Mouse (Mus musculus): ENCODE measurements around the gene Oosp1.

The Oosp1 gene

DNA sequence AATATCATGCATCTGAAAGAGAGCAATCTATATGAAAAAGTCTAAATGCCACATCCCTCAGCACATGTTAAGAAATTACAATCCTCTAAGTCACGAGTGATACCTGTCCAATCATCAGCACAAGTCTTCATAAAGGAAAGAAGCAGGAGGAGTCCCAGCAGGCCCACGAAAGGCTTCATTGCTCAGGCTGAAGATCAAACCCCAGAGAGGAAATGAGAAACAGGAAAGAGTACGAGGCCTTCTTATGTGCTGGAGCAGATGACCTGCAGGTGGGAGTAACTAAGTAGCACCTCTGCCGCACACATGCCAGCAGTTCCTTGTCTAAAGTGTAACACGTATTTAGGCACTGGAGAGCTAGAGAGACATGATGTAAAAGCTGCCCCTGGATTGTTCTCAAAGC, at the start of gene Oosp1:
TSS of gene Oosp1 (minus strand) at position 312 of the 400 bp plus-strand sequence.
- DNase-seq, result no peak

DNA sequence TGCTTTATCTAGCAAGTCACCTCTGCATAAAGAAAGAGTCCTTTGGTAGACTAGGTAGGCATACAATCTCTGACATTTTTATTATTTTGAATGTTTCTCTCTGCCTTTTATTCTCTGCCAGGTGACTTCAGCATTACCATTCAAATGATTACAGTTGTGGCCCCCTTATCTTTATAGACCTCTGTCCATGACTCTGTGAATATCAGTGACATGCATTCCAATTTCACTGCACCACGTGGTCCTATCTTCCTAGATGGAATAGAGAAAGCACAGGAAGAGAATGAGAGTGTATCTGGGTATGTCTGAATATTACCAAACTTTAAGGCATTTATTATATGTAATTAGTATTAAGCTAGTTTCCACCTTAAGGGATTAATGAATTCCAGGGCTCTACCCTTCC, 45.5 kb upstream of the Oosp1 start:
- DNase-seq, result no peak

DNA sequence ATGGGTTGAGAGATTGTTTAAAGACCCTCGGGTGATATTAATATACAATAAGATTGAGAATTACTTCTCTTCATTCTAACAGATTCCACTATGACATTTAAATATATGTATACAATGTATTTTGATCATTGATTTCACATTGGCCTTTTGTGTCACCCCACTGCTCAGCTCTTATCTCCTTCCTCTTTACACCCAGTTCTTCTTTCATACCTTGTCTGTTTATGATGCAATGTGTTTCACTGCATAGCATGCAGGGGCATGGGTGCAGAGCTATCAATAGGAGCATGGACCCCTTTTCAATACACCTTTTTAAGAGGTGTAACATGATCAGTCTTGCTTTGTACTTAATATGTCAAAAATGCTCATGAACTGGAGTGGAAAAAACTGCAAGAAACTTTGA, 39.3 kb upstream of the Oosp1 start:
- no peak for DNase-seq

DNA sequence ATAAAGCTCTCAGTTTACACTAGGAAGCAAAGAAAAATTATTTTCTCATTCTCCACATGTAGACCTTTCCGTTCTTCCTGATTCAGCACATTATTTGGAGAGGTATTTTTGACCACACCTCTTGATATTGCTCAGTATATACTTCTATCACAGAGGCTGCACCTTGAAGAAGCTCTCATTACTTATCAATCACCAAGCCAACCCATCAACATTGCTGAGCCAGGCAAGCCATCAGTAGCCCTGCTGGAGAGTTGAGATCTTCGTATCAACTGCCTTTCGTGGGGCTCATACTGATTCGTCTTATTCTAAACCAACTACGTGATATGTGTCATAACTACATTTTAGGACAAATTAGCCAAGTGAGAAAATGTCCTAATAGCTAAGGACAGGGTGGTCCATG, 36.4 kb upstream of the Oosp1 start:
- DNase-seq, result no peak

DNA sequence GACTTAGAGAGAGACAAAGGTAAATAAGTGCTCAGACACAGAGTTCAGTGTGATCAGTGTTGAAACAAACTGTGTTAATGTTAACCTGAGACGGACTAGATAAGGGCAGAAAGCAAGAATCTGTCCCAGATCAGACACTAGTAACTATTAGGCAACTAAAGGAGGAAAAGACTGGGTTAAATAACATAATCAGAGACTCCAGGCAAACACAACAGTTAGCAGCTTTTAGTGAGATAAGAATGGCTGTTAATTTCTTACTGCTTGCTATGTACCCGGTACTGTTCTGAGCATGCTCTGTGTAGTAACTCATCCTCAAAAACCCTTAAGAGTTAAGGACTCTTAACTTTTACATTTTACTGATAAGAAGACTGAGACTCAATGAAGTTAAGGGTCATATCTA, 35.0 kb upstream of the Oosp1 start:
- DNase-seq, result no peak

DNA sequence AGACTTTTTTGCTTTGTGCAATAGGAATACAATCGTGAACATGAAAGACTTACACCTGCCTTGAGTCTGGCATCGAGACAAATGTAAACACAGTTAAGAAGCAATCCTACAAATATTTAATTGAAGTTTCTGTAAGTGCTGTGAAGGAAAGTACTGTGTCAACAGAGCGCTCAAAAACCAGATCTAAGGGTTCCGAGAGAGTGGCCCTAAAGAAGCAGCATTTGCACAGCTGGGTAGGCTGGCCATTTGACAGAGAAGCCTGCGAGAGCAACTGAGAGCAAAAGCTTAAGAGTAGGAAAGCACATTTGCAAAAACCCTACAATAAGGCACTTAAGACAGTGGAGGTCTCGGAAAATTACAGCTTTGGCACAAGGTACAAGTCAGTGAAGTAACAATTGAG, 33.3 kb upstream of the Oosp1 start:
- no peak for DNase-seq

DNA sequence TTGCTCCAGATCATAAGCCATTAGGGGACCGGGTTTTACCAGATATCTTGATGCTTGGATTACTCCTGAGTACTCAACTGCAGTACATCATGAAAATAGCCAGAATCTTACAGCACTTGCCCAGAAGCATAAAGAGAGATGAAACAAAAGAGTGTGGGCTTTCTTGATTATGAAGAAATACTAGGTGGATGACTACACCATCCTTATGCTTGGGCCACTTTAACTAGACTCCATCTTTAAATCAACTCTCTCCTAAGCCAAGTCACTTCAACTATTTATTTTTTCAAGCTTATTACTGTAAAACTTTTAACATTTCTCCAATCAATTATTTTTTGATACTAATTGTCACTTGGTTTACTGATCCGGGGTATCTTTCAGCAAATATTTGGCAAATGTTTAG, 32.9 kb upstream of the Oosp1 start:
- no peak for DNase-seq

DNA sequence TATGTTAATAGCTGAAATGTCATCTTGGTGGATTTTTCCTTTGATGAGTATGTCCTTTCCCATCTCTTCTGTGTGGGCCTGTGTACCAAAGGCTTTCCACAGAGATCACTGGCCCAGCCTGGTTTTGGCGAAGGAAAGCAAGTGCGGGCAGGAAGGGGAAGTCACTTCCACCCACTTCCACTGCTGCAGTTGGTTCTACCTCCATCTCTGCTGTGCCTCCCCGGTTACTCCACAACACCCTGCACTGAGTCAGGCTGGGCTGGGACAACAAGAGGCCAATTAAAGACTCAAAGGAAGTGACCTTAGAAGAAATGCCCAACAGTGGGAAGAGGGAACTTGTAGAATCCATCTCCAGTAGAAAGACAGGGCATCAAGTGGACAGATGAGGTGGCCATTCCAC, 29.1 kb upstream of the Oosp1 start:
- DNase-seq, result no peak

DNA sequence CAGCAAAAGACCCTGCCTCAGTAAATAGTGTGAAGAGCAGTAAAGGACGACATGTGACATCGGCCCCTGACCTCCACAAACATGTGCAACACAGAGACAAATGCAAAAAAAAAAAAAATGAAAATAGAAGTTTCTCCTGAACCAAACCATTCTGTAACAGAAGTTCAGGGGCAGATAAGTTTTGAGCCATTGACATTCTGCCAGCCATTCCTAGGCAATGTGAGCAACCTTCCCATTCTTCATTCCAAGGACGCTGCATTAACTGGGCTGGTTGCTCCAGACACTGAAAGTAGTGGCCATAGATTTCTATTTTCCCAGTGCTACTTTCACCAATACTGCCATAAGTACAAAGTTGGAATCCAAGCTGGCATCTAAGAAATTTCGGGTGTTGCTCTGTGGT, 21.5 kb upstream of the Oosp1 start:
- DNase-seq, result no peak

DNA sequence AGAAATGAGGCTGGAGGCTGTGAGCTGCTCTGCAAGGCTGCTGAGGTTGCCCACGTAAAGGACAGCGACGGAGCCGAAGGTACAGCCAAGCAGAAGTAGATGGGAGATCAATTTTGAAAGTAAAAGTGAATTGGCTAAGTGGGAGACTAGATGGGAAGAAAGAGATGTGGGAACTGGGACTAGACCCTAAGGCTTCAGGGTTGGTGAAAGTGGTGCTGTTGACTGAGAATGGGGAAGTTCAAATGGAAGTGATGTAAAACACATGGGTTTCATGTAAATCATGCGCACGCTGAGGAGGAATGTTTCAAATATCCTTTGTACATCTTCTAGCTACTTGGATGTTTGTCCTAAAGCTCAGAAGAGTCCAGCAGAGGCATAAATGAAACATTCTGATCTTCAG, 7.4 kb upstream of the Oosp1 start:
- DNase-seq, result no peak

DNA sequence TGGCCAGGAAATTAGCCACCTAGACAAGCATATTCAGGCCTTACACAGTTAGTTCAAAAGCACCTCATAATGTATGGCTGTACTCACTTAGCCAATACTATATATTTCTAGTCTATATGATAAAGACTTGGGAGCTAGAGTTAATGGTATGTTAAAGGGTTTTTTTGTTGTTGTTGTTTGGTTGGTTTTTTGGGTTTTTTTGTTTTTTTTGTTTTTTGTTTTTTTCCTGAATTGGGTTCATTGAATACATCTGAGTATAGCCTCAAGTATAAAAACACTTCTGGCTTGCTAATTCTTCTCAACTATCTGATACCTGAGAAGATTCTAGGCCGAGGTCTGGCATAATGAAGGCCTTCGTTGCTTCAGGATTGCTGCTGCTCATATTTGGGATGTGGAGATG, 5.8 kb upstream of the Oosp1 start, which contains the start of gene Oosp3:
TSS of gene Oosp3 (plus strand) at position 301 of the 400 bp plus-strand sequence.
- DNase-seq, result no peak

DNA sequence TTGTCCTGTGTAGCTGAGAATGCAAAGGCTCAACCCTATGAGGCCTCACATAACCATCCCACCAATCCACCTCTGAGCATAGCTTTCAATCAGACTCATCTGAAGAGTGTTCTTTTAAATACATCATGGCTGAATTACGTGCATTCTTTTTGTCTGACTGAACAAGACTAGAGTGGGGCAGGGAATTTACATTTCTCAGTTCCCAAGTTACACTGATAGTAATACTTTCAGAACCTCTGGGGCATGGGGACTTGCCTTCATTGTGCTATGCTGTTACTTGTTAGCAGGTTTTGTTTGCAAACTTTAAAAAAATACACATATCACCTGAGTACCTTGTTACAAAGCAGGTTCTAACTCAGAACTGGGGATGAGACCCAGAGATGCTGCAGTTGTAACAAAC, 504 bp upstream of the Oosp1 start:
- DNase-seq, result no peak

DNA sequence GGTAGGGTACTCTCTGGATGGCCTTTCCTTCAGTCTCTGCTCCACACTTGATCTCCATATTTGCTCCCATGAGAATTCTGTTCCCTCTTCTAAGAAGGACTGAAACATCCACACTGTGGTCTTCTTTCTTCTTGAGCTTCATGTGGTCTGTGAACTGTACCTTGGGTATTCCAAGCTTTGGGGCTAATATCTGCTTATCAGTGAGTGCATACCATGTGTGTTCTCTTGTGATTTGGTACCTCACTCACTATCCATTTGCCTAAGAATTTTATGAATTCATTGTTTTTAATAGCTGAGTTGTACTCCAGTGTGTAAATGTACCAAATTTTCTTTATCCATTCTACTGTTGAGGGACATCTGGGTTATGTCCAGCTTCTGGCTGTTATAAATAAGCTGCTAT, 29.4 kb downstream of the Oosp1 start:
- DNase-seq, result no peak

DNA sequence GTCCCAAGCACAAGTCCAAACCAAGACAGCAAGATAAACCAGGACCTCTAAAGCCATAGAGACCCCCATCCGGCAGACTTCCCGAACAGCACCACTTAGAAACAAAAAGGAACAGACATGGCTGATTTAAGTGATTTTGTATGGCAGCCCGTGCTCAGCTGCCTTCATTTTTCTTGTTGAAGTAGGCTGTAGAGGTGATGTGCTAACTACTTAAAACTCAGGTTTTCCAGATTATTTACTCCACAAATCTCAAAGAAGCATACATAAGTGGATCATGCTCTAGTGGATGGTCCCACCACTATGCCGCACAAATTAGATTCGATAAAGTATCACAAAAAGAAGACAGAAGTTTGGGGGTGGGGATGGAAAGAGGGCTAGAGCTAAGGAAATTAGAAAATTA, 30.5 kb downstream of the Oosp1 start, which contains the start of gene Oosp2:
TSS of gene Oosp2 (minus strand) at position 101 of the 400 bp plus-strand sequence.
- no peak for DNase-seq

DNA sequence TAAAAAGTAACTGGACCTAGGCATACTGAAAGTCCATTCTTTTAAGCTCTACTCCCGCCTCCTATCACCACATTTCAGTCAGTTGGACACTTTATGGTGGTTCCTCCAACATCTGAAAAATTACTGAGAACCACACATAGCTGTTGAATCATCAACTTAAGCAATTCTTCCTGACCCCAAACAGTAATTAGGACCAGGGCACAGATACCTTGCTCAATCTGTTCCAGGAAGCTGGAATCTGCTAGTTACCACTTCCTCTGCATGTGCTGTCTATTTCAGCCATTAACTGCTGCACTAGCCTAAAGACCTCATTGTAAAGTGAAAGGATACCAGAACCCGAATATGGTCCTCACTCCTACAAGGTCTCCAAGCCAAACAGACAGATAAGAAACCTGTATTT, 31.8 kb downstream of the Oosp1 start:
- no peak for DNase-seq

DNA sequence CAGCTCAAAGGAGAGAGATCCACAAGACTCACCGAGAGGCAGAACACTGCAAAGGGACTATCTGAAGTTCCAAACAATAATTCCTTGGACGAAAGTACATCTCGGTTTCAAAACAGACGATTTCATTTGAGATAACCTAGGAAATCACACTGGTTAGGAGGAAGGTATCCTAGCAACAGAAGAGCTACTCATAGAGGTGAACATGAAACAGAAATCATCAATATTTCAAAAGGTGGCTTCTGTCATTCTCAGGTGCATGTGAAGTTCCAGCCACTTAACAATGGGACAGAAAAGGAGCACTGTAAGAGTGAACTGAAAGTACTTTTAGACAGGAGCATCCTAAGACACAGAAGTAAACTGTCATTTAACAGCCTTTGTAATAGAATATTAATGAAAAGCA, 41.4 kb downstream of the Oosp1 start:
- DNase-seq, result no peak

DNA sequence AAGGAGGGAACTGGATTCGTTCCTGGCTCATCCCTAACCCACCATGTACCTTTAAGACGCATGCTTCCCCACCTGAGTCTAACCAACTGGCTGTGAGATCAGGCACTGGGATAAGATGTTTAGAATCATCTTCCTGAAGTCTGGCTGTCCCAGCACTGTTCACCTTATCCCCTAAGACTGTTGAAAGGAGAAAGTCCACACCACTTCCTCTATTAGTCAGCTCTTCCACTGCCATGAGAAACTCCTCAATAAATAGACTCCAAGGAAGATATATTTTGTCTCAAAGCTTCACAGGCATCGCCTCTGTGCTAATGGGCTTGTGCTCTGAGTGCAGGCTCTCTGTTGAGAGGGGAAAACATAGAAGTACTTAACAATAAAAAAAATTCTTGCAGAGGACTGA, 44.8 kb downstream of the Oosp1 start:
- no peak for DNase-seq

DNA sequence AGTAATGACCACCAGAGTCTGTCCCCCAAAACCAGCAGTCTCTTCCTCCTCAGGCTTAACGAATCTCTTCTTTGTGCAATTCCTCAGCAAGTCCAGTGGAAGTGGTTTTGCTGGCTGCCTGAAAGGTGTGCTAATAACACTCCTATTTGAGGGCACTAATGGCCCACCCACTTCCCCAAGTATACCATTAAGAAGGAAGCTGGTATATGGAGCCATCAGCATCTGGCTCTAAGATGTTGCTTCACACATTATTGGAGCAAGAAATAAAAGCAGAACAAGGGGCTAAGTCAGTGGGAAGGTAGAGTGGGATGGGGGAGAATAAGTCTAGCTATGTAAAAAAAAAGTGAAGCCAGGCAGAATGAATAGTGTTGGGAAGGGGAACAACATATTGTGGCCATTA, 50.2 kb downstream of the Oosp1 start, which contains the start of gene Ms4a3:
TSS of gene Ms4a3 (minus strand) at position 120 of the 400 bp plus-strand sequence.
- no peak for DNase-seq

DNA sequence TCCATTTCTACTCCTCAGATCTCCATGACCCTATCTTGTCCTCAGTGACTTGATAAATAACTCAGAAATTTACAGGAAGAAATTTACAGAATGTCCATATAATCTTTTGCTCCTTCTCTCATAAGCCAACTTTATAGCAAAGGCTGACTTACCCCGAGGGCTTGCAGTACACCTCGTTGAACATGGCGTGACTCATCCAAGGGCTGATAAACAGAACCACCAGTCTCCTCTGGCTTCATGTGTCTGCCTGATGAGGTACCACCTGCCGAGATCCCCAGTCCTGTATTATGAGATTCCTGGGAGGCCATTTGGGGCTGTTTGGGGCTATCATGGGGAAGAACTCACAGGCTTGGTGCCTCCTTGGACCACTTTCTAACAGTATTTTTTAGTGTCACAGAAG, 51.9 kb downstream of the Oosp1 start:
- no peak for DNase-seq

DNA sequence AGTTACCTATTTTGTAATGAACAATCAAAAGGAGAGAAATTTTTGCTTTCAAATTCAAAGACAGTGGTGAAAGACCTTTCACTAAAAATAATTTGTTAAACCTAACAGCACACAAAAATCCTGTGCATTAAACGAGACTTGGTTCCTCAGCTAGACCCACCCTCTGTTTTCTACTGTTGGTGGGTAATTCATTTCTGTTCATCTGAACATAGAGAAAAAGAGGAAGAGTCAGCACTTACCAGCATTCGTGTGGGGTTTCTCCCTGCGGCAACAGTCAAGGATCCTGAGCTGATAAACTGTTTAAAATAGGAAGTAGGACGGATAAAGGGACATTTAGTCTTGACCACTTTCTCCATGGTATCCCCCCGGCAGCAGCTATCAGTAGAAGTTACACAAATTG, 55.4 kb downstream of the Oosp1 start:
- DNase-seq, result no peak

DNA sequence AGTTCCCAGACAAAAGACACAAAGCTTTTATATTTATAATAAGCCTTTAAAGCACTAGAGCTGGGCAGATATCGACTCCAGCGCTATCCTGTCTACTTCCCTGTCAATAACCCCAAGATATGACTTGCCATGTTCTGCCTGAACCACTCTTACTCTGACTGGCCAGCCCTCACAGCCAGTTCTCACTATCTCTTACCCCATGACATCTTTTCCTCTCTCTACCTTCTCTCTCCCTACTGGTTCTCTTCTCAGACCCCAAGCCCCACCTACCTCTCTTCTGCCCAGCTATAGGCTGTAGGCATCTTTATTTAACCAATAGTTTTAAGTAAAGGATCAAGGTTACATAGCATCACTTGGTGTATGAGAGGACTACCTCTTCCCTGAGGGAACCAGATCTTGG, 56.6 kb downstream of the Oosp1 start:
- no peak for DNase-seq

DNA sequence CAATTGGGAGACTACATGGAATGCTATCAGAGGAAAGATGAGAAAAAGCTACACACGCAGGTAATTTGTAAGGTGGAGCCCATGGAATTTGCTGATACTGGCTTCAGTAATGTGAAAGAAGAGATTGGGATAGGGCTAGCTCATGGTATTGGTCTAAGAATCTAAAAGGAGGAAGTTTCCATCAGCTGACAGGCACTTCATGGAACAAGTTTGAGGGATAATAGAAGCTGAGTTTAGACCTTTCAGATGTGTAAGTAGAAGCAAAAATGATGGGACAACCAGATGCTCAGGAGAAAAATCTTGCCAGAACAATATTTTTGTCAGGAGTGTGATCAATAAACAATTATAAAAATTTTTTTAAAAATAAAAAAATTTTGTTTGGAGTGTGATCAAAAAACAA, 57.2 kb downstream of the Oosp1 start:
- DNase-seq, result no peak

DNA sequence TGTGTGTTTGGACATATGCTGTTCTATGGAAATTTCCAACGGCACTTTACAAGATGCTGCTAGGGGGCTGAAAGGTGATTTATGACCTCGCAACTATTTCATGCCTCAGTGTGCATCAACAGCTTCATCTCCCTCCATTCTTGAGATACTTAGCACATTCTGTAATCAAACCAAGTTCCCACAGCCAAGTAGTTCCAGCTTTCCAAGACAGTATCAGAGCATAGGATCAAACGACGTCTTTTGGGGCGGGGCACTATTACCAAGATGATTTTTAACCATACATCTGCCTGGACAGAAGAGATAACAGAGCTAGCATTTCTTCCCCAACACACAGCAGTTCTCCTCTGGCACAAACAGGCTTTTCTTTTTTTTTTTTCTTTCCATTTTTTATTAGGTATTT, 65.7 kb downstream of the Oosp1 start:
- no peak for DNase-seq

DNA sequence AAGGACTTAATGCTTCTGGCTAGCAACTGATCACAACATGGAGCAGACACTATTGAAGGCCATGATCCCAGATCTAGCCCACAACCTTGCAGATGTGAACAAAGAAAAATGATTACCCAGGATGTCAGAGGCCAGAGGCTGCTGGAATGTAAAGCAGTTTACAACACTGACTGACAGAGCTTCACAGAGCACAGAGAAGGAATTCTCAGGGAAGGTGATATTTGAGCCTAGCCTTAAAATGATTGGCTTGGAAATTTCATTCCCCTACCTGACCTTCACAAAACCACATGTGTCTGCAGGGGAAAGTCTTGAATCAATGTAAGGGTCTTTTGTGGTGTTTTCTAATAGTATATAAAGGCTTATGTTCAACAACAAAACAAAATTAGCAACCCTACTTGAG, 66.2 kb downstream of the Oosp1 start:
- no peak for DNase-seq

DNA sequence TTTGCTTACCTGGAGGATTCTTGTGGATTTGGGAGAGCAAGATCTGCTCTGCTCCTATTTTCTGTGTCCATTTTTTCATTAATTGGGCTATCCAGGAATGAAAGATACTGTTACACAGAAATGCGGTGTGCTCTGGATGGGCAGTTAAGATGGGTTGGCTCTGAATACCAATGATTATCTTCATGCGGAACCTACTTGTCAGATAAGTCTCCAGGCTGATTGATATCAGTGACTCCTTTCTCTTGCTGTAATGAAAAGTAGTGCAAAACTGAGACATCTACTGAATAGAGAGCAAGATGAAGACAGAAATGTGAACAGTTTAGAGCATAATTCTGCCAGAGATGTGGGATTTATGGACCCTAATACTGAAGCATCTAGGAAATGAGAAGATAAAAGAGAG, 67.4 kb downstream of the Oosp1 start, which contains the start of gene Ms4a2:
TSS of gene Ms4a2 (minus strand) at position 169 of the 400 bp plus-strand sequence.
- DNase-seq, result no peak

DNA sequence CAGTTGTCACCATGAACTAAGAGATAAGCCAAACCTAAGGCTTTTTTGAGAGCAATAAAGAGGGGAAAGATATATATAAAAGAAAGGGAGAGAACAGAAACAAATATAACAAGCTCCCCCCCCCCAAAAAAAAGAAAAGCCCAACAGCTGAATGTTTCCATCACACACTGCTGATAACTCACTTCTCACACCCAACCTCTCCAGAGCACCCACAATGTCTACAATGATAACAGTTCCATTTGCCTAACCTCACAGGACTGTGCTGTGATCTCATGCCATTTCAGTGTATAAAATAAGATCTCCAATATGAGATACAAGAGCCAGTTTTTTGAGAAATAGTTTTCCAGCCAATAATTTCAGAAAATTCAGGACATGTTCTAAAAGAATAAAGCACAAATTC, 73.0 kb downstream of the Oosp1 start:
- DNase-seq, result no peak
